Mouse (Mus musculus): ENCODE results near the gene Sparc. TPM values are rescaled to one million over a fixed set of nuclear protein-coding genes. Genes with fewer than 3 reads are reported as not detected.

The Sparc gene
- total and polyA plus RNA-seq, 2 experiments, result 28.0 to 110 TPM

- Histone ChIP-seq H3K36me3 (ENCODE audit: control insufficient read depth, insufficient read depth, low read length) (peaks cover 25% of the 10 kb centered on the region), H3K4me1 (ENCODE audit: control insufficient read depth, insufficient read depth, low read length) (peaks cover 2% of the 10 kb centered on the region), H3K27me3 (ENCODE audit: control insufficient read depth, insufficient read depth, low read length) (no peaks in the 10 kb centered on the region), H3K27ac (replicated peaks; ENCODE audit: insufficient read depth, low read depth, low read length) (peak overlapping the region; percentile 16; the same call in 1 of the 2 replicates), H3K79me2 (ENCODE audit: control insufficient read depth, insufficient read depth, low read length) (no peaks in the 10 kb centered on the region), H3K4me3 (ENCODE audit: insufficient read depth, low read depth, low read length) (no peak overlapping the region), H3K9ac (ENCODE audit: low read depth, low read length) (no peak overlapping the region)
- 75% methylated on average over 7 of the region's 7 CpGs for WGBS
- TF ChIP-seq CTCF (IDR thresholded peaks at IDR 0.05; ENCODE audit: low read depth, low read length) (no peak), POLR2A (IDR thresholded peaks at IDR 0.05; ENCODE audit: extremely low read depth, insufficient read depth, low read length) (no peak)
- DNase-seq (ENCODE audit: extremely low read depth, low read depth, low spot score), result no peak
Measured at GRCm38 (mm10) chr11:55449531-55449930, 26.5 kb upstream of the Sparc start.

GRCm38 (mm10) chr11:55446579-55446978, 23.6 kb upstream of the Sparc start:
- WGBS, result 32% methylated on average over 4 of the region's 4 CpGs
- H3K27ac ChIP-seq (replicated peaks; ENCODE audit: insufficient read depth, low read depth, low read length), result no peak overlapping the region
- no peak overlapping the region for H3K9ac ChIP-seq (ENCODE audit: low read depth, low read length)
- no peaks in the 10 kb centered on the region for H3K27me3 ChIP-seq (ENCODE audit: control insufficient read depth, insufficient read depth, low read length)
- no peaks in the 10 kb centered on the region for H3K79me2 ChIP-seq (ENCODE audit: control insufficient read depth, insufficient read depth, low read length)
- peaks cover 28% of the 10 kb centered on the region for H3K36me3 ChIP-seq (ENCODE audit: control insufficient read depth, insufficient read depth, low read length)
- peak; percentile 67 for DNase-seq (ENCODE audit: extremely low read depth, low read depth, low spot score)
- no peak overlapping the region for H3K4me3 ChIP-seq (ENCODE audit: insufficient read depth, low read depth, low read length)
- TF ChIP-seq POLR2A (IDR thresholded peaks at IDR 0.05; ENCODE audit: extremely low read depth, insufficient read depth, low read length) (no peak), CTCF (IDR thresholded peaks at IDR 0.05; ENCODE audit: low read depth, low read length) (peak; percentile 74)
- peaks cover 2% of the 10 kb centered on the region for H3K4me1 ChIP-seq (ENCODE audit: control insufficient read depth, insufficient read depth, low read length)

- TF ChIP-seq POLR2A (IDR thresholded peaks at IDR 0.05; ENCODE audit: extremely low read depth, insufficient read depth, low read length), result no peak
- TF ChIP-seq CTCF (IDR thresholded peaks at IDR 0.05; ENCODE audit: low read depth, low read length), result peak; percentile 39
- Histone ChIP-seq H3K27me3 (ENCODE audit: control insufficient read depth, insufficient read depth, low read length) (no peaks in the 10 kb centered on the region), H3K27ac (replicated peaks; ENCODE audit: insufficient read depth, low read depth, low read length) (no peak overlapping the region), H3K36me3 (ENCODE audit: control insufficient read depth, insufficient read depth, low read length) (peaks cover 25% of the 10 kb centered on the region), H3K9ac (ENCODE audit: low read depth, low read length) (no peak overlapping the region), H3K79me2 (ENCODE audit: control insufficient read depth, insufficient read depth, low read length) (no peaks in the 10 kb centered on the region), H3K4me3 (ENCODE audit: insufficient read depth, low read depth, low read length) (no peak overlapping the region), H3K4me1 (ENCODE audit: control insufficient read depth, insufficient read depth, low read length) (peaks cover 2% of the 10 kb centered on the region)
- peak; percentile 64 for DNase-seq (ENCODE audit: extremely low read depth, low read depth, low spot score)
- 11% methylated on average over 1 of the region's 1 CpGs for WGBS
Measured at GRCm38 (mm10) chr11:55444772-55445171, 21.8 kb upstream of the Sparc start.

- no peak for DNase-seq (ENCODE audit: extremely low read depth, low read depth, low spot score)
- Histone ChIP-seq H3K79me2 (ENCODE audit: control insufficient read depth, insufficient read depth, low read length) (no peaks in the 10 kb centered on the region), H3K4me3 (ENCODE audit: insufficient read depth, low read depth, low read length) (no peak overlapping the region), H3K9ac (ENCODE audit: low read depth, low read length) (no peak overlapping the region), H3K36me3 (ENCODE audit: control insufficient read depth, insufficient read depth, low read length) (peaks cover 9% of the 10 kb centered on the region), H3K27ac (replicated peaks; ENCODE audit: insufficient read depth, low read depth, low read length) (no peak overlapping the region), H3K4me1 (ENCODE audit: control insufficient read depth, insufficient read depth, low read length) (no peaks in the 10 kb centered on the region), H3K27me3 (ENCODE audit: control insufficient read depth, insufficient read depth, low read length) (no peaks in the 10 kb centered on the region)
- no peak for TF ChIP-seq CTCF (IDR thresholded peaks at IDR 0.05; ENCODE audit: low read depth, low read length)
- no peak for TF ChIP-seq POLR2A (IDR thresholded peaks at IDR 0.05; ENCODE audit: extremely low read depth, insufficient read depth, low read length)
- WGBS, result 84% methylated on average over 5 of the region's 5 CpGs
Measured at GRCm38 (mm10) chr11:55439718-55440117, 16.7 kb upstream of the Sparc start.

- Histone ChIP-seq H3K4me1 (ENCODE audit: control insufficient read depth, insufficient read depth, low read length) (no peaks in the 10 kb centered on the region; the same call in 1 of the 2 replicates), H3K4me3 (ENCODE audit: insufficient read depth, low read depth, low read length) (no peak overlapping the region), H3K27me3 (ENCODE audit: control insufficient read depth, insufficient read depth, low read length) (no peaks in the 10 kb centered on the region), H3K36me3 (ENCODE audit: control insufficient read depth, insufficient read depth, low read length) (no peaks in the 10 kb centered on the region), H3K79me2 (ENCODE audit: control insufficient read depth, insufficient read depth, low read length) (no peaks in the 10 kb centered on the region), H3K9ac (ENCODE audit: low read depth, low read length) (no peak overlapping the region), H3K27ac (replicated peaks; ENCODE audit: insufficient read depth, low read depth, low read length) (no peak overlapping the region)
- DNase-seq (ENCODE audit: extremely low read depth, low read depth, low spot score), result no peak
- TF ChIP-seq CTCF (IDR thresholded peaks at IDR 0.05; ENCODE audit: low read depth, low read length), result no peak
- no peak for TF ChIP-seq POLR2A (IDR thresholded peaks at IDR 0.05; ENCODE audit: extremely low read depth, insufficient read depth, low read length)
- 74% methylated on average over 4 of the region's 4 CpGs for WGBS
Measured at GRCm38 (mm10) chr11:55438031-55438430, 15.0 kb upstream of the Sparc start.

GRCm38 (mm10) chr11:55436089-55436488, 13.1 kb upstream of the Sparc start:
- H3K27me3 ChIP-seq (ENCODE audit: control insufficient read depth, insufficient read depth, low read length), result no peaks in the 10 kb centered on the region
- H3K36me3 ChIP-seq (ENCODE audit: control insufficient read depth, insufficient read depth, low read length), result no peaks in the 10 kb centered on the region
- 90% methylated on average over 6 of the region's 6 CpGs for WGBS
- no peaks in the 10 kb centered on the region; the same call in 1 of the 2 replicates for H3K4me1 ChIP-seq (ENCODE audit: control insufficient read depth, insufficient read depth, low read length)
- no peak for TF ChIP-seq POLR2A (IDR thresholded peaks at IDR 0.05; ENCODE audit: extremely low read depth, insufficient read depth, low read length)
- no peak for TF ChIP-seq CTCF (IDR thresholded peaks at IDR 0.05; ENCODE audit: low read depth, low read length)
- no peaks in the 10 kb centered on the region for H3K79me2 ChIP-seq (ENCODE audit: control insufficient read depth, insufficient read depth, low read length)
- H3K9ac ChIP-seq (ENCODE audit: low read depth, low read length), result no peak overlapping the region
- H3K27ac ChIP-seq (replicated peaks; ENCODE audit: insufficient read depth, low read depth, low read length), result no peak overlapping the region
- DNase-seq (ENCODE audit: extremely low read depth, low read depth, low spot score), result no peak
- no peak overlapping the region for H3K4me3 ChIP-seq (ENCODE audit: insufficient read depth, low read depth, low read length)
